Mouse (Mus musculus) frontal cortex, adult 2 months (tissue): ENCODE measurements at regions not wholly inside any gene's neighbourhood (a gene's known extent, or its start where the extent isn't known, plus 50 kb on each side); places are given as distances from the start of the nearest gene placed in this dataset.
A peak's percentile ranks its signal among the peaks of the same experiment; 100 is the strongest.

ENCODE experiments used
- DNase-seq, 2 experiments: peaks; one replicate each; pipeline ENCODE4 v3.0.0; 2022; ENCODE audit warnings: low spot score in 1 of 2; ENCODE audit errors: extremely low spot score in 1 of 2

GRCm38 (mm10) chrX:86490309-86490708, 185.4 kb upstream of the Mageb4 start:
- DNase-seq, result peak in 1 of 2 experiments; percentile 27
